Mouse (Mus musculus): ENCODE data around the gene Gm8104. TPM values are rescaled to one million over a fixed set of nuclear protein-coding genes. Genes with fewer than 3 reads are reported as not detected.
"Not testable (repeated sequence)": the region's sequence is repeated elsewhere in the genome, so short reads cannot be mapped to it uniquely, and the experiment has no call there.

Gm8104 gene
- not detected in 2 replicates for polyA plus RNA-seq (2016; fragmentation: Nextera tagmentation; extraction: Ambion mirVana)

DNA sequence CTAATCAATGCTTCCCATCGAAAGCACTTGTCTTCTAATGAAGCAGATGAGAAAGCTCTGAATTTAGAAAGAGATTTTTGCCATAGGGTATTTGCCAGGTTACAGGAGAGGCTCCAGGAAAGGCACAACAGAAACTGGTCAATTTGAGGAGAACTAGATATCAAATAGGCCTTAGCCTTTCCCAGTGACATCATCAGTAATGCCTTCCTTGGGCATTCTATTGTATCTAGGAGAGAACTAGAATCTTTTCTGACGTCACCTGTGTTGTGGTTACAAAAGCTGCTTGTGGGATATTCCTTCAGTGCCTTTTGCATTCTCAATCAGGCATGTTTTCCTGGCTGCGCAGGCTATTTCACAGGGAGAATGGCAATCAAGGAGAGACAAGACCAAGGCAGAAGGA lies at the start of gene Gm8104:
TSS of gene Gm8104 (plus strand) at position 301 of the 400 bp plus-strand sequence.
- 81% methylated on average over 3 of the region's 3 CpGs for WGBS
- not testable (repeated sequence) for H3K36me3 ChIP-seq (replicated peaks); H3K4me3 ChIP-seq; H3K27me3 ChIP-seq (replicated peaks; ENCODE audit: low read depth, poor library complexity, severe bottlenecking); H3K9me3 ChIP-seq; H3K27ac ChIP-seq (replicated peaks); H3K4me1 ChIP-seq; DNase-seq (ENCODE audit: low spot score)

- peaks cover 15% of the 10 kb centered on the region; the same call in 1 of the 2 replicates for H3K9me3 ChIP-seq
- not testable (repeated sequence) for H3K4me3 ChIP-seq; H3K4me1 ChIP-seq; H3K27ac ChIP-seq (replicated peaks); H3K36me3 ChIP-seq (replicated peaks); DNase-seq (ENCODE audit: low spot score); H3K27me3 ChIP-seq (replicated peaks; ENCODE audit: low read depth, poor library complexity, severe bottlenecking)
- WGBS: 80% methylated on average over 3 of the region's 3 CpGs
Observed at GRCm38 (mm10) chr14:43058063-43058462, 42.3 kb upstream of the Gm8104 start.

DNA sequence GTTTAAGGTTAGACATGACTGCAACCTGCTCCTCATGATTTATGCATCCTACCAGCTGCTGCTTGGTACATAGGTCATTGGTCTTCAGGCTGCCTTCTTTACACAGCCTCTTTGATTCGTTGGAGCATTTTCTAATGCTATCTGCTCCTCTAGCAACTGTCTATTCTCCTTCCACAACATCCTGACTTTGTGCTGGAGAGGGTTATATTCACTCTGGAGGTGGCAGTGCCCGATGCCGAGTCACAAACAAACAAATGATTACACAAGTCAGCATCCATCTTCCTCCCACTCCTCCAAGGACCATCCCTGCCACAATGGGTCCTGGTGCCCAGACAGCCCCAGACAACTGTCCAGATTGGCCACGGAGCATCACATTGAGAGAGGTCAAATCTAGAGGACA lies 40.2 kb upstream of the Gm8104 start:
- not testable (repeated sequence) for H3K36me3 ChIP-seq (replicated peaks); H3K27me3 ChIP-seq (replicated peaks; ENCODE audit: low read depth, poor library complexity, severe bottlenecking); DNase-seq (ENCODE audit: low spot score); H3K4me3 ChIP-seq; H3K27ac ChIP-seq (replicated peaks); H3K4me1 ChIP-seq
- peaks cover 15% of the 10 kb centered on the region; the same call in 1 of the 2 replicates for H3K9me3 ChIP-seq
- 76% methylated on average over 4 of the region's 4 CpGs for WGBS

- WGBS: 89% methylated on average over 2 of the region's 2 CpGs
- H3K27ac ChIP-seq (replicated peaks); H3K4me3 ChIP-seq; H3K9me3 ChIP-seq; DNase-seq (ENCODE audit: low spot score); H3K27me3 ChIP-seq (replicated peaks; ENCODE audit: low read depth, poor library complexity, severe bottlenecking); H3K4me1 ChIP-seq; H3K36me3 ChIP-seq (replicated peaks): not testable (repeated sequence)
Observed at GRCm38 (mm10) chr14:43076543-43076942, 23.9 kb upstream of the Gm8104 start, which contains the start of gene Gm8094. Gene Gm8094, minus strand, starts transcription at chr14:43076643.

- DNase-seq (ENCODE audit: low spot score); H3K9me3 ChIP-seq; H3K36me3 ChIP-seq (replicated peaks); H3K4me1 ChIP-seq; H3K27ac ChIP-seq (replicated peaks); H3K4me3 ChIP-seq; H3K27me3 ChIP-seq (replicated peaks; ENCODE audit: low read depth, poor library complexity, severe bottlenecking): not testable (repeated sequence)
- 57% methylated on average over 1 of the region's 1 CpGs for WGBS
Observed at GRCm38 (mm10) chr14:43084936-43085730, 15.3 kb upstream of the Gm8104 start.

GRCm38 (mm10) chr14:43089103-43089919 lies 11.1 kb upstream of the Gm8104 start:
- not testable (repeated sequence) for H3K4me1 ChIP-seq; DNase-seq (ENCODE audit: low spot score); H3K36me3 ChIP-seq (replicated peaks); H3K27ac ChIP-seq (replicated peaks); H3K4me3 ChIP-seq; H3K27me3 ChIP-seq (replicated peaks; ENCODE audit: low read depth, poor library complexity, severe bottlenecking); H3K9me3 ChIP-seq
- WGBS: 46% methylated on average over 1 of the region's 14 CpGs

DNA sequence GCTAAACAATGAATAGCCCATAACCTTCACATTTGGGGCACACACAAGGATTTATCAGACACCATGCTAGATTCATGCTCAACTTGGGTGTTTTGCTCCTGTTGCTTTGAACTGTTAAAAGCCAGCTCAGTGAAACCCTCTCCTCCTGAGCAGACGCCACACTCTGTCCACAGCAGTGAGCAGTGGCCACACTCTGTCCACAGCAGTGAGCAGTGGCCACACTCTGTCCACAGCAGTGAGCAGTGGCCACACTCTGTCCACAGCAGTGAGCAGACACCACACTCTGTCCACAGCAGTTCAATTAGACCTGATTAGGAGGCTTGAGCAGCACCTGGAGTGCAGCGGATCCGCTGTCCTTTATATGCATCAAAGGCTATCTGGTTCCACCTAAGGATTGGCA lies 19.3 kb downstream of the Gm8104 start:
- not testable (repeated sequence) for H3K36me3 ChIP-seq (replicated peaks); DNase-seq (ENCODE audit: low spot score); H3K4me3 ChIP-seq; H3K9me3 ChIP-seq; H3K4me1 ChIP-seq; H3K27ac ChIP-seq (replicated peaks); H3K27me3 ChIP-seq (replicated peaks; ENCODE audit: low read depth, poor library complexity, severe bottlenecking)
- 95% methylated on average over 3 of the region's 3 CpGs for WGBS

DNA sequence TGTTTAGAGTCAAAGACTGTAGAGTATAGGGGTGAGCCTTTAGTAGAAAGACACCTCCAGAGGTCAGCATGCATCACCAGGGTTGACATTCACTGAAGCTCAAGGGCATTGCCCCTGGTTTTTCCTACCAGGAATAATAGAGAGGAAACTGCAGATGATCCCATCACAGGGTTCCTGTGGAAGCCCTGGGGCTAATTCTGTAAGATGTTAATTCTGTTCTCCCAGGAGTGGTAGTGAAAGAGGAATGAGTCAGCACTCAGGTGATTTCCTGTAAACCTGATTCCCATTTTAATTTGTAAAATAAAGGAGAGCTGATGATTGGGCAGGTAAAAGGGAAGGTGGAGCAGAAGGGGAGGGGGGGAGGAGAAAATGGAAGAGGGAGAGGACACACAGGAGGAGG lies 25.9 kb downstream of the Gm8104 start:
- not testable (repeated sequence) for H3K9me3 ChIP-seq, H3K4me3 ChIP-seq

More for the DNA sequence above, 25.9 kb downstream of the Gm8104 start:
- not testable (repeated sequence) for H3K4me1 ChIP-seq; H3K27ac ChIP-seq (replicated peaks); H3K27me3 ChIP-seq (replicated peaks; ENCODE audit: low read depth, poor library complexity, severe bottlenecking); H3K36me3 ChIP-seq (replicated peaks); DNase-seq (ENCODE audit: low spot score)

Other genes with a start within 250 kb of the Gm8104 start
- gene Gm21977, start 247.1 kb upstream of the Gm8104 start, polyA plus RNA-seq (2016; fragmentation: Nextera tagmentation; extraction: Ambion mirVana): not detected in 2 replicates
- not detected in 2 replicates for gene Gm8082, start 107.0 kb upstream of the Gm8104 start, polyA plus RNA-seq (2016; fragmentation: Nextera tagmentation; extraction: Ambion mirVana)
- not detected in 2 replicates for gene Gm10376, start 85.0 kb upstream of the Gm8104 start, polyA plus RNA-seq (2016; fragmentation: Nextera tagmentation; extraction: Ambion mirVana)
- not detected in 2 replicates for gene Gm8094, start 24.0 kb upstream of the Gm8104 start, polyA plus RNA-seq (2016; fragmentation: Nextera tagmentation; extraction: Ambion mirVana)
- gene Gm7233, start 79.3 kb downstream of the Gm8104 start, polyA plus RNA-seq (2016; fragmentation: Nextera tagmentation; extraction: Ambion mirVana): not detected in 2 replicates
- not detected in 2 replicates for gene Gm8122, start 134.7 kb downstream of the Gm8104 start, polyA plus RNA-seq (2016; fragmentation: Nextera tagmentation; extraction: Ambion mirVana)
- not detected in 2 replicates for gene Gm8126, start 158.0 kb downstream of the Gm8104 start, polyA plus RNA-seq (2016; fragmentation: Nextera tagmentation; extraction: Ambion mirVana)
- not detected in 2 replicates for gene Gm9732, start 174.4 kb downstream of the Gm8104 start, polyA plus RNA-seq (2016; fragmentation: Nextera tagmentation; extraction: Ambion mirVana)
- gene Gm8127, start 193.2 kb downstream of the Gm8104 start, polyA plus RNA-seq (2016; fragmentation: Nextera tagmentation; extraction: Ambion mirVana): not detected in 2 replicates
- not detected in 2 replicates for gene 1700001F09Rik, start 247.2 kb downstream of the Gm8104 start, polyA plus RNA-seq (2016; fragmentation: Nextera tagmentation; extraction: Ambion mirVana)

All from embryonic facial prominence, embryonic 10.5 days (tissue).